Mouse (Mus musculus) ovary, postnatal 10 days (tissue): ENCODE data around the gene Htr2a.

ENCODE experiments used
- DNase-seq: peaks from one replicate; pipeline ENCODE4 v3.0.0; 2022; ENCODE audit warnings: low spot score

Gene Htr2a

GRCm38 (mm10) chr14:74640819-74641381, at the start of gene Htr2a:
TSS of gene Htr2a (plus strand) at chr14:74640840.
- DNase-seq, result peak; percentile 5

- no peak for DNase-seq
Observed at GRCm38 (mm10) chr14:74601333-74602087, 39.1 kb upstream of the Htr2a start.

GRCm38 (mm10) chr14:74602543-74602942, 38.1 kb upstream of the Htr2a start:
- peak; percentile 6 for DNase-seq

DNA sequence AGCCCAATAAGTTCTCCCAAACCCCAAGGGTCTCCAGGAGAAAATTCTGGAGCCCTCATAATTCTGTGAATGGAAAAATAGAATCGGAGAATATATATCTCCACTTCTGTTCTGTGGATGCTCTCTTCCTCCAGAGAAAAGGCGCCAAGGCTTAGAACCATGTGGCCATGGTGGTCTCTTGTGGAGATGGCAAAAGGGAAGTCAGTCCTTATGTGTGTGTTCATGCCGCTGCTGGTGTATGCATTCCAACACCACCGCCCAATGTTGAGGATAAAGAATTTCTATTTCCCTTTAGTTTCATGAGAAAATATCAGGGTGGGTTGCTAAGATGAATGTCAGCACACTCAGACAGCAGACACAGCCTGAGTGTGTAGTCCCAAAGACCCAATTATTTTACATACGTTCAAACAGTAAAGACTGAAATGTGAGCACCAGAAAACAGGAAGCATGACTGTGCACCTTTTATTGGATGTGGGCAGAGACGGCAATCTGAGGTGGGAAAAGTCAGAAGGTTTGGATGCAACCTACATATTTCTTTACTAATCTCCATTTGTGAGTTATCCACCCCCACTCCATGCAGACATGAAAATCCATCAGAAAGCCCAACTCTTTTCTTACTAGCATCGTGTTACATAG, 37.4 kb upstream of the Htr2a start:
- DNase-seq, result no peak

DNA sequence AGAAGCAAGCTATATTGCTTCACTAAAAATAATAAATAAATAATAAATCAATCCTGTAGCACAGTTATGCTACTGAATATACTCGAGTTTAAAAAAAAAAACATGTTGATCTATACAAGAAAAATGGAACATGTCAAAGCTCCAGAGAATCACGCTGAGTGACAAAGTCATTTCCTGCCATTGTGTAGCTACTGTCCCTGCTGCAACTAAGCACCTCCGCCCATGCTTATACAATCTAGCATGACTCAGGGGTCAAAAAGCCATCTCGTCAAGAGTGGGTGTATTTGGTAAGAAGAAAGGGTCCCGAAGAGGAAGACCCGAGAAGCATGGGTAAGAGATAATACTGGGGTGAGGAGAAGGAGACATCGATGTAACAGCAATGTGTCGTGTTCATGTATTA, 29.3 kb upstream of the Htr2a start:
- no peak for DNase-seq

- no peak for DNase-seq
Observed at GRCm38 (mm10) chr14:74618858-74619257, 21.8 kb upstream of the Htr2a start.

DNA sequence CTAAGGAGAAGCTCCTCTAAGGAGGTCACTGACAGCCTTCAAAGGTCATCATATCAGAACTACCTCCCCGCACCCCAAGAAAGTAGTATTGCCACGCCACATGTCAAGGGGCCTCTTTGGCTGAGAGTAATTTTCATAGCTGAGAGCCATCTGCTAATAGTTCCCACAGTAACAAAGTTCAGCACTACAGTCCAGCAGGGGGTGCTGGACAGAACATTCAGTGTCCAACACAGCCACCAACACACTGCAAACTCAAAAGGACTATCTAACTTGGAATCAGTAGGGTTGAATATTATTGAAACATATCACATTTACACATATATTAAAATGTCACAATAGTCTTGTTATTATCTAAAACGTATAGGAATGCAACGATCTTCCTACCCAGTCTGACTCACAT, 2.6 kb upstream of the Htr2a start:
- no peak for DNase-seq

DNA sequence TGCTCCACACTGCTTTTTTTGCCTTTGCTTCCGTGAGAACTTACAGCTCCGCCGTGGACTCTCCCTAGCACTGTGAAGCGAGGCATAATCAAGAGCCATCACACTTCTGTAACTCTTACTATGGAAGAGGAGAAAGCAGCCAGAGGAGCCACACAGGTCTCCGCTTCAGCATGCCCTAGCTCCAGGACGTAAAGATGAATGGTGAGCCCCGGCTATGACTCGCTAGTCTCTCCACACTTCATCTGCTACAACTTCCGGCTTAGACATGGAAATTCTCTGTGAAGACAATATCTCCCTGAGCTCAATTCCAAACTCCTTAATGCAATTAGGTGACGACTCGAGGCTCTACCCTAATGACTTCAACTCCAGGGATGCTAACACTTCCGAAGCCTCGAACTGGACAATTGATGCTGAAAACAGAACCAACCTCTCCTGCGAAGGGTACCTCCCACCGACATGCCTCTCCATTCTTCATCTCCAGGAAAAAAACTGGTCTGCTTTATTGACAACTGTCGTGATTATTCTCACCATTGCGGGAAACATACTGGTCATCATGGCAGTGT, 1.1 kb downstream of the Htr2a start:
- no peak for DNase-seq

DNA sequence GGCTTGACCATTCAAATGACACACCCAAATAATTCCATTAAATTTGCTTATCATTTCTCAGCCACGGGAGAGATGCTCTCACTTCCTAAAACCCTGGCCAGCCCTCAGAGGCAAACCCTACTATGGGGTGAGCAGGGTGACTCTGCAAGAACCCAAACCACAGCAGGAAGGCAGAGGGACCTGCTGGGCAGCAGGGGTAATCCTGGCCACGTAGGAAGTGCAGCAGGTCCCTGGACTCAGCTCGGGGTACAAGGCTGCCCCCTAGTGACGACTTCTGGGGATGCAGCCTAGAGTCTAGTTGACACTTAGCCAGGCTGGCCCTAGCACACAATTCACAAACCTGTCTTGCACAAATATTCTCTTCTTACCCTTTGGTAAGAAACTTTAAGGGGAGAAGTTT, 2.7 kb downstream of the Htr2a start:
- peak; percentile 82 for DNase-seq

GRCm38 (mm10) chr14:74646107-74646793, 5.6 kb downstream of the Htr2a start:
- no peak for DNase-seq

DNA sequence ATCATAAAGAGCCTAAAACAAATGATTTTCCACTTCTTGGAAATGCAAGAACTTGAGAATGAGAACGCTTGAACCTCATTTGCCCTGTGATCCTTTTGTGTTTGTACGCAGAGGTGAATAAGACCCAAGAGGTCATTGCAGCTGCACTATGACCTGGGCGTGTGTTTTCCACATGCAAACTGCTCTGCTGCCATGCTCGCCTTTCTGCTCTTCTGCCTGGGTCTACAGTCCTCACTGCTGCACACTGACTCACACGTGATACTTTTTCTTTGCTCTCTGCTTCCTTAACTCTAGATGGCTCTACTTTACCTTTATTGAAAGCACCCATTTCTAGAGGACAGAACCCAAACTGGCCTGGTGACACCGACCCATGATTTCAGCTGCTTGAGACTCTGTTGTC, 9.4 kb downstream of the Htr2a start:
- DNase-seq, result no peak

DNA sequence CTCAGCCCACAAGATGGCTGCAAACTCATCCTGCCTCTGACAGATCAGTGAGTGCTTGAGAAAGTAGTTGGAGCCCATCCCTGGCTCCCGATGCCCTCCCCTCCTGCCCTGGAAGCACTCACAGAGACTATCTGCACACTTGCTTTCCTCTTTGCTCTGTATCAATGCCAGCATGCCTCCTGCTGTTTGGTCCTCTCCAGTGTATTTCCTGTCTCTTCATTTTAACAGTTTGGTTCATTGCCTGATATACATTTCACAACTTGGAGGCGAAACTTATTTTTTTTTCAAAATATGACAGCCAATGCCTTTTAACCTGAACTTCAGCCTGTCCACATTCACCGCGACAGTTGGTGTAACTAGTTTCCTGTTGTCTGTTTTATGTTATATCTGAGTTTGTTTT, 11.0 kb downstream of the Htr2a start:
- DNase-seq, result no peak

- no peak for DNase-seq
Observed at GRCm38 (mm10) chr14:74657227-74657626, 16.6 kb downstream of the Htr2a start.

DNA sequence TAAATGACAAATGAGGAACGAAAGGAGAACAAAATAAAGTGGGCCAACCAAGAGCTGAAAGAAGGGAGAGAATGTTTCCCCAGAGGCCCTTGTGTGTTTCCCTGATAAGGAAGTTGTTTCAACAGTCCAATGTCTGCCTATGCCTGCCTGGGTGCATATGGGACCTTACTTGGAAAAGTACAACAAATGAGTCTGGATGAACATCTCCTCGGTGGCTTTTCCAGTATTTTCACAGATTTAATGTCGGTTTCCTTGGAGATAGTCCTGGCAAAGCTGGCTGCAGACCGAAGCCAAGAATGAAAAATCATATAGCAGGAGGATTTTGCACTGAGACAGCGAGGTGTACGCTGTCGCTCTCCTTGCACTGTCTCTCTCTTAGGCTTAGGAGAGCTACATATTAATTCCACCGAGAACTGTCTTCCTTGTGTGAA, 18.8 kb downstream of the Htr2a start:
- no peak for DNase-seq

DNA sequence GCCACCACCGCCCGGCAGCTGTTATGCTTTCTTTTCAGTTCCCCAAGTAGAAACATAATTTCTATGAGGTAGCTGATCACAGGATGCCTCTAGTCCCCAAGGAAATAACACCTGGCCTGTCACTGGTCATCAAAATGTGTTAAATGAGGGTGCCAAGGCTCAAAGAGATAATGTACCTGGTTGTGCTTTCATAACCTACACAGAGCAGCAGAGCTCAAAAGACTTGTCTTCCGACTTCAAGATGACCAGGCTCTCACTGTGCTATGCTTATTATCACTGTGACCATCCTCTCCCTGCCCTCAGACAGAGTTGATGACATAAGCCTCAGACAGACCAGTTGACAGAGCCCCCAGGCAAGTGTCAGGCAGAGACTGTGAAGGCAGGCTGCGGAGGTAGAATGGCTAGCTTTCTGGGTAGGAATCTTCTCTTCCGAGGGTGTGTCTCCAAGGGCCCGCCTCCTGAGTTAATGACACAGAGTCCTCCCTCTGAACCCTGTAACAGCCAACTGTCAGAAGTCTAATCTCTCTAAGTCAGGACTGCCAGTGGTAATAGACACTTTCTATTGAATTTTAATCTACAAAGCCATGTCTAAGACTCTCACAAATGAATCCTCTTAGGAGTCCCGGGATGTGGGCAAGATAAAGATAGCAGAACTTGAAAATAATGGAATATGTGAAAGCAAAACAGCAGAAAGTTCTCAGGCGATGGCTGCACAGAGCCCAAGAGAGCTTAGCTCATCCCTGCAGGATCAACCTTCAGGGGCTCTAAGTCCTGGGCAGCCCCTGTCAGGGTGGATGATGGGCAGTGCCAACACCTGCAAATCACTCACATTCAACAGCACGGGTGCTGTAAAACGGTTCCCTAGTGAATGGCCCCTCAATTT, 31.7 kb downstream of the Htr2a start:
- DNase-seq, result no peak

DNA sequence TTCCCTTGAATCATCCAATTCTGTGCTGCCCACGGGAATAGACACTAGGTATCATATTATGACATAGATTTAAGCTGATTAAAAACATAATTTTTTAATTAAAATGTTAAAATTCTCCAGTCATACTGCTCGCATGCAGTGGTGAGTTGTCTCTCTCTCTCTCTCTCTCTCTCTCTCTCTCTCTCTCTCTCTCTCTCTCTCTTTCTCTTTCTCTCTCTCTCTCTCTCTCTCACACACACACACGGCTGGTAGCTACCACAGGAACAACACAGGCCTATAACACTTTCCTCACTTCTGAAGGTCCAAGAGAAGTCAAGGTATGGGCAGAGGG, 32.3 kb downstream of the Htr2a start:
- no peak for DNase-seq

DNA sequence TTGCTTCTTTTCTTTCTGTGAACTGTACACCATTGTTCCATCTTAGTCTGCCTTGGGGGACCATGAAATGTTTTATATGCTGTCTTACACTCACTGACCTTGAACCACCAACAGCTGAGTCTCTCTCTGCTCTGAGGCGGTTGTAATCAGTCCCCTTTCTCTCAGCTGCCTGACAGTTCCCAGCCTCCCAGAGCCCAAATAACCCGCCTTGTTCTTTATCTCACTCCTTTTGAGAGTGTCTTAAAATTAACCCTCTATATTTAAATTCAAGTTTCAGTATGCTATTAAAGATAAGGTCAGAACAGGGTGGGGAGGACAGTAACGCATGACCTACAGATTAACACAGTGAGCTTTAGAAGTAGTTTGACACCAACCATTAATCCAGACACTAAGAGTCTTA, 32.9 kb downstream of the Htr2a start:
- DNase-seq, result no peak

DNA sequence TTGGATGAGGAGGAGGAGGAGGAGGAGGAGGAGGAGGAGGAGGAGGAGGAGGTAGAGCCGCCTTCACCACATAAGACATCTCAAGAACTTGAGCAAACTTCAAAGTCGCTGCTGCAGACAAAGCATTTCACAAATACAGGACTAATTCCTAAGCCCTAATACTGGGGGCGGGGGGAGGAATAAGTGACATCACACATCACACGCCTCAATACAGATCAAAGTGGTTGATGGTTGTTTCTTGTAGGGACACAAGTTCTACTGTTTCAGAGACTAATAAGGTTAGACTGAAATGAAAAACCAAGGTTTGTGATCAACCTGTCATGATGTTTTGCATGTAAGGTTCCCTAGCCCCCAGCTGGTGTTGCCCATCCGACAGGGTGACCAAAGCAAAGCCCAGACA, 39.2 kb downstream of the Htr2a start:
- DNase-seq, result no peak

- no peak for DNase-seq
Observed at GRCm38 (mm10) chr14:74684298-74684978, 43.8 kb downstream of the Htr2a start.

DNA sequence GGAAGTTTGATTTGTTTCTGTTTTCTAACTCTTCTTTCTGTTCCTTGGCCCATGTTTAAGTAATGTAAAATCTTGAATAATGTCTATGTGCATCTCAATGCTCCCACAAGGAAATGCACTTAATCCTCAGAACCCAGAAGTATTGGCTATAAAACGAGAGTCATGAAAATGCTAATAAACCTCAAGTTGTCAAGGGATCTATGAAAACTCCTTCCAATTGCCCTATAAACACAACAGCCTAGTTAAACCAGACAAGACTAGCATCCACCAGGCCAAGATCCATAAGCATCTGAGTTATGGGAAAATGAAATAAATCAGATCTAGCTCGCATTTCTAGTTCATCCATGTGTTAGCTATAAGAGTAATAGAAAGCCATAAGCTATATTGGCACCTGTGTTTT, 51.3 kb downstream of the Htr2a start:
- DNase-seq, result no peak

DNA sequence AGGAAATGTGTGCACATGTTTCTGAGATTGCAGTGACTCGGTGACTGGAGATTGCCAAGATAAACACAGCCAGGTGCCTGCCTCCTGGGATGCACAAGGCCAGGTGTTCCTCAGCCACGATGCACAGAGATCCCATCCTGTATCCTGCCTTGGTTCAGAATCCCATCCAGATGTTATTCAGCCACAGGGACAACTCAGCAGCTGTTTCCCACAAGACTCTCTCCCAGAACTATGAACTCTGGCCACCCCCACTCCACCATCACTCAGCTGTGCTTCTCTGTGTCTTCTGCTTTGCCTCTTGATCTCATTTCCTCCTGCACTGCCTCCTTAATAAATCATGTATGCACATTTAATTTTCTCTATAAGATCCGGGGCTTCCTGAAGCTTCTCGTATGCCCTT, 56.1 kb downstream of the Htr2a start:
- no peak for DNase-seq
